Mouse (Mus musculus): ENCODE measurements at regions not wholly inside any gene's neighbourhood (a gene's known extent, or its start where the extent isn't known, plus 50 kb on each side); places are given as distances from the start of the nearest gene placed in this dataset.

DNA sequence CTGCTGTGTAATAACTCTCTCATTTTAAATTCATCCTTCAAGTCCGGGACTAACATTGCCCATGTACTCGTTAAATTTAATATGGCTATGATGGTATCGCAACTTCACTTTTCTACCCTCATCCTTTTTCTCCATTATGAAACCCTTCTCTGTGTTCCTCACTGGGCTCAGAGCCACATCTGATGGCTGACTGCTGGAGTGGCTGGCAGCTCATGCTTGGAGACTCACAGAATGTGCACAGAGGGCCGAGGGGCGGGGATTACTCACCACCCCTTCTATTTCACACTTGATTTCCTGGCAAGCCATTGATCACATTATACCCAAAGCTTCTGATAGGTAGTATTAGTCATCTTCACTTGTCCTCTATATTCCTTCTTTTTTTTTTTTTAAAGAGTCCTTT lies 81.1 kb upstream of the Vwde start:
- DNase-seq (ENCODE audit: low spot score in 2 of 2), result peak in 1 of 2 experiments; percentile 28

DNA sequence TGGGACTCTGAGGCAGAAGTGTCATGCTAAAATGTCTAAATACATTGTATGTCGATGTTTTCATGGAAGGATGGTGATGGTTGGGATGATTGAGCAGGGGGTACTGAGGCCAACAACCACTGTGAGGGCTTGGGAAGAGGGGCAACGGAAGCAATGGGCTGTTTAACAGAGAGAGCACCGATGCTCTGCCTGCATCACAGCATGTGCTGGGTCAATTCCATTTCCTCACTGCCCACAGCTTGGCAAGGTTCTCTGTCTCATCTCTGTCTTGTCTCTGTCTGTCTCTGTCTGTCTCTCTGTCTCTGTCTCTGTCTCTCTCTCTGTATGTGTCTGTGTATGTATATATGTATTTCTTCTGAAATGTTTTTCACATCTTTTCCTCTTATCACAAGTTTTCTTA lies 73.4 kb upstream of the Vwde start:
- DNase-seq (ENCODE audit: low spot score in 2 of 2), result no peak

- peak in 1 of 2 experiments; percentile 28 for DNase-seq (ENCODE audit: low spot score in 2 of 2)
These were observed 72.3 kb upstream of the Vwde start for GRCm38 (mm10) chr6:13297110-13297509.

GRCm38 (mm10) chr6:13296041-13296440 lies 71.3 kb upstream of the Vwde start:
- DNase-seq (ENCODE audit: low spot score in 2 of 2), result no peak

DNA sequence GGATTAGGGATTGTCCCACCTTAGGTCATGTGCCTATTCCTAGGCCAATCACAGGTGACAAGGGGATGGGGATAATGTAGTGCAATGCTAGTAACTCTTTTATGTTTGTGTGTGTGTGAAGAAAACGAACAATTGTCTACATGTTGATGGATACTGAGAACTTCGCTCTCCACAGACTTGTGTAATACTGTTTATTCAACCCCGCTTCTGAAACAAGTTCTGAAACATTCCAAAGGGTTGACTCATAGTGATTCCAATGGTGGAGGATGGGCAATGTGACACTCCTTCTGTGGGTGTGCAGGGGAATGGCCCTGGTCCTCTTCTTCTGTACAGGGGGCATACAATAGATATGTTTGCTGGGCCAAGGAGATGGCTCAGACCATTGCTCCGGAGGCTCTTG lies 69.6 kb upstream of the Vwde start:
- no peak for DNase-seq (ENCODE audit: low spot score in 2 of 2)

DNA sequence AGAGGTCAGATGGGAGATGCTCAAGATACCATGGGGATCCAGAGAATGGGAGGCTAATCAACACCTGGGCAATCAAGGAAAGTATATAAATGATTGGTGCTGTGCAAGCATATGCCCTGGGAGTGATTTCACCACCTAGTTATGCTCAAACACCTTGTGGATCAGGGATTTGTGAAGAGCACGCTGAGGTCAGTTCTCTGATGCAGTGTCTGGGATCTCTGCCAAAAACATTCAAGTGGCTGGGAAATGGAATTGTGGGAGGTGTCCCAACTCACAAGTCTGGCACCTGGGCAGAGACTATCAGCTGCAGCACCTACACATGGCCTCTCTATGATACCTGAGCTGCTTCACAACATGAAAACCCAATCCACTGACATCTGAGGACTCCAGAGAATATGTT lies 63.7 kb upstream of the Vwde start:
- no peak for DNase-seq (ENCODE audit: low spot score in 2 of 2)

- DNase-seq (ENCODE audit: low spot score in 2 of 2), result no peak
These were observed 63.0 kb upstream of the Vwde start for GRCm38 (mm10) chr6:13287812-13288211.

- DNase-seq (ENCODE audit: low spot score in 2 of 2), result no peak
These were observed 61.9 kb upstream of the Vwde start for GRCm38 (mm10) chr6:13286542-13287273.

GRCm38 (mm10) chr6:13280835-13281234 lies 56.1 kb upstream of the Vwde start:
- DNase-seq (ENCODE audit: low spot score in 2 of 2), result peak in 1 of 2 experiments; percentile 25

Measured in left cerebral cortex, adult 18-20 months (tissue).